Mouse (Mus musculus): ENCODE data around the gene Osbp2.
A peak's percentile ranks its signal among the peaks of the same experiment; 100 is the strongest.

The Osbp2 gene

DNA sequence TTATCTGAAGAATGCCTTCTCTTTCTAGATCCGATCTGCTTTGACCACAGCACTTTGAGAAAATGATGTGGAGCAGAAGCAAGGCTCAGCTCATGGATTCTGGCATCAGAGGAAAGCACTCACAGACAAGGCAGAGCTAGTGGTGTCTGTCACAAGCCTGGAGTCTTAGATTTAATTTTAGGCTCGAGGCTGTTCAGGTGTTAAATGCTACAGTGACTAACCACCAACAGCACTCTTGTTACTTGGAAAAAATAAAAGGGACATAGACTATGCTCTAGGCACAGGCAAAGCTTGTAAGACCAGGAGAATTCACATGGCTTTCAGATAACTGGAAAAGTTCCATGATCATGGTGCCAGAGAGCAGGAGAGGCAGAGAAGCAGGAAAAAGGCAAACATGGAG lies 40.3 kb downstream of the Osbp2 start:
- DNase-seq (ENCODE audit: low spot score in 2 of 2): no peak

GRCm38 (mm10) chr11:3817986-3818758 lies 45.5 kb downstream of the Osbp2 start:
- DNase-seq (ENCODE audit: low spot score in 2 of 2): no peak

GRCm38 (mm10) chr11:3815951-3816350 lies 47.8 kb downstream of the Osbp2 start:
- DNase-seq (ENCODE audit: low spot score in 2 of 2): no peak

GRCm38 (mm10) chr11:3813340-3813739 lies 50.4 kb downstream of the Osbp2 start:
- no peak for DNase-seq (ENCODE audit: low spot score in 2 of 2)

GRCm38 (mm10) chr11:3808162-3808561 lies 55.5 kb downstream of the Osbp2 start:
- DNase-seq (ENCODE audit: low spot score in 2 of 2): no peak

DNA sequence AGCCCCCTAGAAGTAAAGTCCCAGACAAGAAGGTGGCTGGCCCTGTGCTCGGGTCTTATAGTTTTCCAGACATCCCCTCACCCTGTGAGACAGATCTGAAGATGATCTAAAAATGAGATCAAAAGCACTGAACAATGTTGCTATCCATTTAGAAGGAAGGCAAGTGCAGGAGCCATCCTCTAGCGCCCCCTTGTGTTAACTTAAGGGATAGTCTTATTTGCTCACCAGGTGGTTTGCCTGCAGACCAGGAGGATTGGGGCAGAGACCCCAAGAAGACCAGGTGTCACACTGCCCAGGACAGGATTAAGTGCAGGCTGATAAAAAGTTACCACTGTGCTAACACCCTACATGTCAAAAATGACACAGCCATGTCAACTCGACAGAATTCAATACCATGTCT lies 58.3 kb downstream of the Osbp2 start:
- DNase-seq (ENCODE audit: low spot score in 2 of 2): no peak

DNA sequence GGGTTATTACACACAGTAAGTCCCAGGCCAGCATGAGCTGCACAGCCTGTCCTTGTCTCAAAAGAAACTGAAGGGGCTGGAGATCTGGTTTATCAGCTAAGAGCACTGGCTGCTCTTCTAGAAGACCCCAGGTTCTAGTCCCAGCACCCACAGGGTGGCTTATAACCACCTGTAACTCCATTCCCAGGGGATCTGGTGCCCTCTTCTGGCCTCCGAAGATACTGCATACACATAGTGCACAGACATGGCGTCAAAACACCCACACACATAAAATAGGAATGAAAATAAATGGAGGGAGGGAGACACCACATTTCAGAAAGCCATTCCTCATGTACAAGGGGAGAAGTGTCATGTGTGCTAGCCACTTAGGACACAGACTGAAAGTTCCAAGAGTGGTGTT lies 59.1 kb downstream of the Osbp2 start:
- no peak for DNase-seq (ENCODE audit: low spot score in 2 of 2)

DNA sequence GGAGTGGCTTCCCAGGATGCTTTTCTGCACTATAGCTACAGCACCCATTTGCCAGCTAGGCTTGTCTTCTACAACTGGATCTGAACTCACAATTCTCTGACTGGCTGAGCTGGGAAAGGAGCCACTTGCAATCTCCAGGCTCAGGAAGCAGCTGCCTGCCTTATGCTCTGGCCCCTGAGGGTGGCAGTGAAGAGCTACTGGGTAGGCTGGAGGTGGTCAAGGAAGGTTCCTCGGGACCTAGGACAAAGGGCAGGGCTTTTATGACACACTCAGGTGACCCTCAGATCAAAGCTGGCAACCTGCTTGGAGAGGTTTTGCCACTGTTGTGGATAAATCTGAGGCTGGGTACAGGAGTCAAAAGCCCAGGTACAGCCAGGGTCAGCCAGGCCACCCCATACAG lies 61.6 kb downstream of the Osbp2 start:
- DNase-seq (ENCODE audit: low spot score in 2 of 2): no peak

- DNase-seq (ENCODE audit: low spot score in 2 of 2): peak in 1 of 2 experiments; percentile 32
These were observed 66.0 kb downstream of the Osbp2 start for GRCm38 (mm10) chr11:3797631-3798215.

DNA sequence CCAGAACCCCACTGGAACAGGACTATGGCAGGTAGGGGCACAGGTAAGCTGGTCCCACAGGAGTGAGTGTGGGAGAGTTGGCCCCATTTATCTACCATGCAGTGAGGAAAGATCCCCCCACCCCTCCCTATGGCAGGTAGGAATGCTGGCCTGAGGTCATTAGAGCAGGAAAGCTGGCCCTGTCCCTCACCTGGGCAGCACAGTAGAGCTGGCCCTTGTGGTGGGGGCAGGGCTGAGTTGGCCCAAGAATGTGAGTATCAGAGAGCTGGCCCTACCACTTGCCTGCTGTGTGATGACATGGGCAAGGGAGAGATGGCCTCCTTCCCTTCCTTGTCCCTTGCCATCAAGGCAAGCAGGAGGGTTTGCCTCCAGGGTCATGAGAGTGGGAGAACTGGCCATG lies 73.0 kb downstream of the Osbp2 start:
- DNase-seq (ENCODE audit: low spot score in 2 of 2): no peak

- no peak for DNase-seq (ENCODE audit: low spot score in 2 of 2)
These were observed 73.8 kb downstream of the Osbp2 start for GRCm38 (mm10) chr11:3789919-3790318.

- DNase-seq (ENCODE audit: low spot score in 2 of 2): peak; percentile 75 to 92
These were observed 77.1 kb downstream of the Osbp2 start for GRCm38 (mm10) chr11:3786564-3786963.

GRCm38 (mm10) chr11:3775263-3775644 lies 88.4 kb downstream of the Osbp2 start:
- no peak for DNase-seq (ENCODE audit: low spot score in 2 of 2)

- DNase-seq (ENCODE audit: low spot score in 2 of 2): no peak
These were observed 89.0 kb downstream of the Osbp2 start for GRCm38 (mm10) chr11:3774463-3775262.

DNA sequence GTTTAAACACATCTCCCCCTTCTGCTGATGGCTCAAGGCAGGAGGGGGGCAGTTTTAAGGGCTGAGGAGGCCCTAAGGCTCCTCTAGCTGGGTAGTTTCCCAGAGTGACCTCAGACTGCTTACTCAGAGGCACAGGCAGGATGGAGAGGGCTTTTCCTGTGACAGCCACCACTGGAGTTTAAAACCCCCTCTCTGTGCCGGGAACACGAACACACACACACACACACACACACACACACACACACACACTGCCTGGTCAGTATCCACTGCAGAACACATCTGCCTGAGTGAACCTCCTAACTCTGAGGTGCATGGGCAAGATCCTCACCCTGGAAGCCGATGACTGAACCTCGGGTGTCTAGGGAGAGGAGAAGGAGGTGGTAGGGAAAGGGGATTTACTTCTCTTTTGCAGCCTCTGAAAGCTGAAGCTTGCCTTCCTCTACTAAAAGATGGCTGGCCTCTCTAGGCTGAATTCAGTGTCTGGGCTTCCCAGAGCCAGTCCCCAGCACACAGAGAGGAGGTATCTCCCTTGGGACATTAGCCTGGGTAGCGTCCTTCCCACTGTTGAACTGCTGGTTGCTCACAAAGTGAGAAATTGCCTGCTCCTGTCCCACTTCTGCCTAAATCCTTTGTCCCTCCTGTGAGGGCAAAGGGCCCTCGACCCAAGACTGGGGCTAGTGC lies 89.8 kb downstream of the Osbp2 start:
- no peak for DNase-seq (ENCODE audit: low spot score in 2 of 2)

- no peak for DNase-seq (ENCODE audit: low spot score in 2 of 2)
These were observed 90.6 kb downstream of the Osbp2 start for GRCm38 (mm10) chr11:3773136-3773535.

- no peak for DNase-seq (ENCODE audit: low spot score in 2 of 2)
These were observed 92.4 kb downstream of the Osbp2 start for GRCm38 (mm10) chr11:3771348-3771747.

DNA sequence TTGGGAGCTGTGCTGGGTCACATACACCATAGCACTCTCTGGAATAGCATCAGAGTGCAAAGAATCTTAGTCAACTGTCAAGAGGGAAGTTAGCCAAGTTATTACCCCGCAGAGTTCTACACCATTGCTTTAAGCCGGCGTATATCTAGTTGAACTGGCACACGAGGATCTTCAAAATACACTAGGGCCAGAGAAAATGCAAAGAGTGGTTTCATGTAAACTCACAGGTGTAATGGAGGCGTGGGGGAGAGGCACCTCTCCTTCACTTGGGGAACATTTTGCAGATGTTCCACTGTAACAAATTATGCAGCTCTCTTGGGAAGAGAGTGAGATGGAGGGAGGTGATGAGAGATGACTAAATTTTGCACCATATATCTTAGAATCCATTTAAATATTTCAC lies 95.9 kb downstream of the Osbp2 start:
- no peak for DNase-seq (ENCODE audit: low spot score in 2 of 2)

DNA sequence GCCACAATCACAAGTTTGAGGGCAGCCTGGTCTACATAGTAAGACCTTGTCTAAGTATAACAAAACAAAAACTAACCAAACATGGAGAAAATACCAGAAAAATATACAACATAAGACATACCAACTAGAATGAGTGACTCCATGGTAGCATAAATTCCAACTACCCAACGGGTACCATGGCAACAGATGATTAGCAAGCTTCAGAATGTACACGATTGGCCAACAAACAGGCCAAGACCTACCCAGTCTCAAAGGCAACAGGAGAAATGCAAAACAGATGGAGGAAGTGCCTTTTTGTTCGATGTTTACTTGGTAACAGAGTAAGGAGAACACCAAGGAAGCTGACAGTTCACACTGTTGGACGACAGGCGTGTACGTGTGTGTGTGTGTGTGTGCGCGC lies 96.7 kb downstream of the Osbp2 start:
- DNase-seq (ENCODE audit: low spot score in 2 of 2): no peak

DNA sequence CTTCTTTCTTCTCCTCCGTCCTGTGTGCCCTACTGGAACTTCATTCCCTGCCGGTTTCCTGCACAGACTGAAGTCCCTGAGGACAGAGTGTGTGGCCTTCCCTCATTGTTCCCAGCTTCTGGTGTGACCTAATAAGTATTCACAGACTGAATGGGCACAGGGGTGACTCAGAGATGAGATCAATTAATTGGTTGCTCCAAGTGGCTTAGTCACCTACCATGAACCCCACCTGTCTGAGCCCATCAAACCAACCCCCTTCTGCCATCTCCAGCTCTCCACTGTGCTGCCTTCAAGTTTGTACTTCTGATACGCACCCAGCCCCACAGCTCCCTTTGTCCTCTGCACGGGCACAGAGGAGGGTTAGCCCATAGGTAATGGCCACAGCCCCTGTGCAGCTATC lies 99.4 kb downstream of the Osbp2 start:
- DNase-seq (ENCODE audit: low spot score in 2 of 2): no peak

DNA sequence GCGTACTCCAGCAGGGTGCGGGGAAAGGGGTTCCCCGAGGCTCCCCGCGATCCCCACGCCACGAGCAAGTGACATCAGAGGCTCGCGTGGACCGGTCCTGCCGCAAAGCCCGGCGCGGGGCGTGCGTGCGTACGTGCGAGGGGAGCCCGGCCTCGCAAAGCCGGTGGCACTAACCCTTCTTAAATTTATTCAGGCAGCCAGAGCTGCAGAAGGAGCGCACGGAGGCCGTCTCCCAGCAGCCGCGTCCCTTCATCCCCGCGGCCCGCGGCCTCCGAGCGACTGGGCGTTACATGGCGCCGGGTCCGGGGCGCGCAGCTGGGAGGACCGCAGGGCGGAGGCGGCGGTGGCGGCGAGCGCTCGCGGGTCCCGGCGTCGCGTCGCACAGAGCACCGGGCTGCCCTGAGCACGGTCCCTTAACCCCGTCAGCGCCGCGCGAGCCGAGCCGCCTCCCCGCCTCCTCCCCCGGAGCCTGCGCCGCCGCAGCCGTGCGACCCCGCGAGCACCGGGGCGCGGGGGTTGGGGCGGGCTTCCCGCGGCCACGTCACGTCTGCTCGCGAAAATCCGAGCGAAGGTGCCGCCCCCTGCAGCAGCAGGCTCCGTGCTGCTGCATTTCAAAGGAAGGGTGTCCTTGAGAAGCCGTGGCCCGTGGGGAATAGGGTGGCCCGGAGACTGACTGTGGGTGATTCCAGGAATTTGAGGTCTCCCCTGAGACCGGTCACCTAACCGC lies 101.8 kb downstream of the Osbp2 start:
- DNase-seq (ENCODE audit: low spot score in 2 of 2): peak in 1 of 2 experiments; percentile 31

- DNase-seq (ENCODE audit: low spot score in 2 of 2): no peak
These were observed 102.4 kb downstream of the Osbp2 start for GRCm38 (mm10) chr11:3761339-3761738.

Data from frontal cortex, postnatal 14 days (tissue).